Mouse (Mus musculus): ENCODE results near the gene Mtch1.
A peak's percentile ranks its signal among the peaks of the same experiment; 100 is the strongest.
"Not testable (repeated sequence)": the region's sequence is repeated elsewhere in the genome, so short reads cannot be mapped to it uniquely, and the experiment has no call there.

Mtch1 gene

GRCm38 (mm10) chr17:29361982-29362691, 14.4 kb upstream of the Mtch1 start:
- no peak for DNase-seq (ENCODE audit: low read depth, low spot score)

GRCm38 (mm10) chr17:29360761-29361221, 13.1 kb upstream of the Mtch1 start, which contains the start of gene Fgd2:
Gene Fgd2 (plus strand): TSS chr17:29360914.
- no peak for DNase-seq (ENCODE audit: low read depth, low spot score)

- no peak for DNase-seq (ENCODE audit: low read depth, low spot score)
Observed at GRCm38 (mm10) chr17:29358928-29359327, 11.2 kb upstream of the Mtch1 start.

GRCm38 (mm10) chr17:29356882-29357281, 9.1 kb upstream of the Mtch1 start:
- DNase-seq (ENCODE audit: low read depth, low spot score): no peak

- DNase-seq (ENCODE audit: low read depth, low spot score): peak; percentile 77
Observed at GRCm38 (mm10) chr17:29356479-29356856, 8.7 kb upstream of the Mtch1 start.

- peak; percentile 89 for DNase-seq (ENCODE audit: low read depth, low spot score)
Observed at GRCm38 (mm10) chr17:29355841-29356478, 8.2 kb upstream of the Mtch1 start.

GRCm38 (mm10) chr17:29355461-29355840, 7.7 kb upstream of the Mtch1 start:
- no peak for DNase-seq (ENCODE audit: low read depth, low spot score)

GRCm38 (mm10) chr17:29351056-29351455, 3.3 kb upstream of the Mtch1 start:
- DNase-seq (ENCODE audit: low read depth, low spot score): not testable (repeated sequence)

GRCm38 (mm10) chr17:29348996-29349395, 1.3 kb upstream of the Mtch1 start:
- DNase-seq (ENCODE audit: low read depth, low spot score): no peak

- no peak for DNase-seq (ENCODE audit: low read depth, low spot score)
Observed at GRCm38 (mm10) chr17:29347126-29347644, 549 bp downstream of the Mtch1 start.

- DNase-seq (ENCODE audit: low read depth, low spot score): no peak
Observed at GRCm38 (mm10) chr17:29346496-29347125, 1.1 kb downstream of the Mtch1 start.

- no peak for DNase-seq (ENCODE audit: low read depth, low spot score)
Observed at GRCm38 (mm10) chr17:29345272-29345671, 2.5 kb downstream of the Mtch1 start.

GRCm38 (mm10) chr17:29343241-29343640, 4.5 kb downstream of the Mtch1 start:
- DNase-seq (ENCODE audit: low read depth, low spot score): no peak

- peak; percentile 70 for DNase-seq (ENCODE audit: low read depth, low spot score)
Observed at GRCm38 (mm10) chr17:29342010-29342910, 5.5 kb downstream of the Mtch1 start.

GRCm38 (mm10) chr17:29341591-29342003, 6.1 kb downstream of the Mtch1 start:
- DNase-seq (ENCODE audit: low read depth, low spot score): peak; percentile 83

- DNase-seq (ENCODE audit: low read depth, low spot score): peak; percentile 67
Observed at GRCm38 (mm10) chr17:29340406-29341261, 7.1 kb downstream of the Mtch1 start.

GRCm38 (mm10) chr17:29339170-29339768, 8.5 kb downstream of the Mtch1 start:
- DNase-seq (ENCODE audit: low read depth, low spot score): no peak

- DNase-seq (ENCODE audit: low read depth, low spot score): no peak
Observed at GRCm38 (mm10) chr17:29337979-29338823, 9.5 kb downstream of the Mtch1 start.

Measured in skeletal muscle tissue, adult 2 months (tissue).